Mouse (Mus musculus) neural tube, embryonic 11.5 days (tissue): Measurements from ENCODE around the gene Ralgps2. TPM values are rescaled to one million over a fixed set of nuclear protein-coding genes. Genes with fewer than 3 reads are reported as not detected.

Source experiments
- ATAC-seq: fragments of 200-750 bp; cut with Nextera tagmentation; 2 replicates; pipeline ENCODE4 v1.8.0; 2017; ENCODE audit warnings: moderate number of reproducible peaks, mild to moderate bottlenecking, moderate TSS enrichment, moderate library complexity; ENCODE audit not compliant: insufficient read depth, low FRiP score, low TSS enrichment
- DNase-seq: peaks from one replicate; pipeline ENCODE4 v3.0.0-alpha.2; 2015; ENCODE audit warnings: low spot score
- H3K27ac ChIP-seq: fragments of 300-500 bp; sonication (generic); 2 replicates; pipeline ENCODE4 v1.5.1; 2014; ENCODE audit warnings: low read depth, mild to moderate bottlenecking, low read length
- H3K27me3 ChIP-seq: fragments of 300-500 bp; sonication (generic); 2 replicates; pipeline ENCODE4 v1.6.1; 2014; ENCODE audit warnings: mild to moderate bottlenecking, low read length, mixed read lengths; ENCODE audit not compliant: control insufficient read depth, insufficient read depth
- H3K36me3 ChIP-seq: fragments of 300-500 bp; sonication (generic); 2 replicates; pipeline ENCODE4 v1.6.1; 2014; ENCODE audit warnings: mild to moderate bottlenecking, low read length, moderate library complexity, mixed read lengths; ENCODE audit not compliant: control insufficient read depth, insufficient read depth
- H3K4me1 ChIP-seq: fragments of 300-500 bp; sonication (generic); 2 replicates; pipeline ENCODE4 v1.6.1; 2014; ENCODE audit warnings: low read length, mixed read lengths; ENCODE audit not compliant: control insufficient read depth, insufficient read depth
- H3K4me2 ChIP-seq: fragments of 300-500 bp; sonication (generic); 2 replicates; pipeline ENCODE4 v1.6.1; 2014; ENCODE audit warnings: low read depth, mild to moderate bottlenecking, moderate library complexity
- H3K4me3 ChIP-seq: fragments of 300-500 bp; sonication (generic); 2 replicates; pipeline ENCODE4 v1.5.1; 2014; ENCODE audit warnings: low read depth, low read length
- H3K9ac ChIP-seq: fragments of 300-500 bp; sonication (generic); 2 replicates; pipeline ENCODE4 v1.6.1; 2014; ENCODE audit warnings: mild to moderate bottlenecking, low read length
- H3K9me3 ChIP-seq: fragments of 300-500 bp; sonication (generic); 2 replicates; pipeline ENCODE4 v1.6.1; 2016; ENCODE audit warnings: low read length; ENCODE audit not compliant: control insufficient read depth
- WGBS: fragments of 180-500 bp; shearing (Covaris S2); extraction: QIAGEN DNeasy Blood & Tissue Kit; methylation state at CpG from one replicate; pipeline ENCODE4 v1.1.7; 2014; 5-methylcytosine and 5-hydroxymethylcytosine counted together
- polyA plus RNA-seq: library from polyadenylated mRNA; unstranded; fragments of >200 nt; fragmentation: Nextera tagmentation; extraction: Ambion mirVana; gene quantifications from 2 replicates; pipeline ENCODE4 v1.2.1, GENCODE M21; 2014

Ralgps2 gene
- polyA plus RNA-seq, 1 experiment from 2014 or later = 95.7 TPM

DNA sequence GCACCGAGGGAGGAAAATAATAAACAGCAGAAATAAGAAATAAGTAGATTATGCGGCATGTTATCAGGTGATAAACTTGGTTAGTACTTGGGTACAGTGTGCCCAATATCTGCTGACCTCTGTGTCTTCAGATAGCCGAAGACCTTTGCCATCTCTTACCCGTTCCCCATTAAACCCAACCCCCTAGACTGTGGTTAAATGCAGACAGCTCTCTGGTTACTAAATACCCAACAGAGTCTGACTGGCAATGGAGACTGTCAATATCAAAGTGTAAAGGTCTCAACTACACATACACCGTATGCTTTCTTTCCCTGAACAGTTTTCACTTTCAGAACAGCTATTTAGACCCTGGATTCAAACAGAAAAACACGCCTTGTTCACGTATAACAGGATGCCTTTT lies 39.2 kb upstream of the Ralgps2 start:
- no peak overlapping the region for H3K4me2 ChIP-seq
- WGBS = 91% methylated on average over 7 of the region's 7 CpGs
- ATAC-seq (no peak), DNase-seq (no peak)
- H3K27ac ChIP-seq = no peak overlapping the region
- H3K36me3 ChIP-seq = no peaks in the 10 kb centered on the region
- H3K9me3 ChIP-seq = no peaks in the 10 kb centered on the region
- H3K4me1 ChIP-seq = no peaks in the 10 kb centered on the region
- H3K27me3 ChIP-seq = no peaks in the 10 kb centered on the region
- H3K9ac ChIP-seq = no peak overlapping the region
- no peak overlapping the region for H3K4me3 ChIP-seq

DNA sequence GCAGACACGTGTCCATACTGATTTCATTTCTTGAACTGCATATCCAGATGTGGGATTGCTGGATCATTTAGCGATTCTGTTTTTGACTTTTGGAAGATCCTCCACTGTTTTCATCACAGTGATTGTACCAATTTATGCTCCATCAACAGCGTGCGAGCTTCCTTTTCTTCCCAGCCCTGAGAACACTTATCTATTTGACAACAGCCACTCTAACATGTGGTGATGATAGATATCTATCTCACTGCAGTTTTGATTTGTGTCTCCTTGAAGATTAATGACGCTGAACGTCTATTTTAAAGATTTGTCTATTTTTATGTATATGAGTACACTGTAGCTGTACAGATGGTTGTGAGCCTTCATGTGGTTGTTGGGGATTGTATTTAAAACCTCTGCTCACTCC lies 34.4 kb upstream of the Ralgps2 start:
- Histone ChIP-seq H3K4me3 (no peak overlapping the region), H3K36me3 (no peaks in the 10 kb centered on the region), H3K27me3 (no peaks in the 10 kb centered on the region), H3K27ac (no peak overlapping the region), H3K9ac (no peak overlapping the region), H3K4me2 (no peak overlapping the region), H3K4me1 (no peaks in the 10 kb centered on the region), H3K9me3 (no peaks in the 10 kb centered on the region)
- DNase-seq (no peak), ATAC-seq (no peak)
- WGBS = 86% methylated on average over 6 of the region's 6 CpGs

DNA sequence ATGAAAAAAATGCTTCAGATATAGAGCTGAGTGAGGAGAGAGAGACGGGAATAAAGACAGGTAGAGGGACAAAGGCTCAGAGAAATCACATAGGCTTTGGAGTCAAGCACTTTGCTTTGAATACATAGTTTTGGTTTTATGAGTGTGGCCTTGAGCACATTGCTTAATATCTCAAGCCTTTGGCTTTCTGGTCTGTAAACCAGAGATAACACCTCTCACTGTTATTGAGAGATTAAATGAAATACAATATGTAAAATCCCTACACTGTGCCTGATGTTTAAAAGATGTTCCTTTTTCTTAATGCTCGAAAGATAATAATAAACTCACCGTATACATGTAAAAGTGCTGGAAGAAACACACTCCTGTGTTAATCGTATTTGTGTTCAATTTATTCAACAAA lies 33.0 kb upstream of the Ralgps2 start:
- Histone ChIP-seq H3K27ac (no peak overlapping the region), H3K9me3 (no peaks in the 10 kb centered on the region), H3K4me1 (no peaks in the 10 kb centered on the region), H3K4me2 (no peak overlapping the region), H3K9ac (no peak overlapping the region), H3K4me3 (no peak overlapping the region), H3K36me3 (no peaks in the 10 kb centered on the region), H3K27me3 (no peaks in the 10 kb centered on the region)
- DNase-seq = no peak
- no peak for ATAC-seq
- WGBS = 93% methylated on average over 4 of the region's 4 CpGs

DNA sequence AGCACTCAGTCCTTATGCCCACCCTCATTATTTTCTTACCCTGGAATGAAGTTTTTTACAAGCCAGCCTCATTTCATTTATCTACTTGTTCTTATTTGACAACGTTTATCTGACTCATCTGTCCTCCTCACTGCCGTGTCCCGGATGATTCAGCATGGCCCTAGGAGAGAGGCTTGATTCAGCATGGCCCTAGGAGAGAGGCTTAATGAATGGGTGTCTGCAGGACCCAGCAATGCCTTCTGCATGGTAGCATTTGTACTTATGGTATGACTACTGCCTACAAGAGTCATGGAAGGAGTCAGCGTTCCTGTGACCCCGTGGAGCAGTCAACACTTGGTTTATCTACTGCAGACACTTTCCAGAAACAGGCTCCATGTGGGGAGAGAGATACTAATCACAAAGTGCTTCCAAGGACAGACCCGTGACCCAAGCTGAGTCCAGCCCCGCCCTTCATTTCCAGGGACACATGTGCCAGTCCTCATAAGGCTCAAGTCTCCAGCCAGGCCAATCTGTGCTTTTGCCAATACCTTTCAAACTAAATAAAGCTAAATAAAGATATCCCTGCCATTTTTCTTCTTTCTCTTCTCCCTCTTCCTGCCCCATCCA lies 31.9 kb upstream of the Ralgps2 start:
- no peak overlapping the region for H3K27ac ChIP-seq
- no peaks in the 10 kb centered on the region for H3K9me3 ChIP-seq
- H3K4me3 ChIP-seq = no peak overlapping the region
- DNase-seq (no peak), ATAC-seq (no peak)
- 91% methylated on average over 7 of the region's 7 CpGs for WGBS
- no peaks in the 10 kb centered on the region for H3K4me1 ChIP-seq
- no peaks in the 10 kb centered on the region for H3K27me3 ChIP-seq
- no peak overlapping the region for H3K9ac ChIP-seq
- no peaks in the 10 kb centered on the region for H3K36me3 ChIP-seq
- no peak overlapping the region for H3K4me2 ChIP-seq

DNA sequence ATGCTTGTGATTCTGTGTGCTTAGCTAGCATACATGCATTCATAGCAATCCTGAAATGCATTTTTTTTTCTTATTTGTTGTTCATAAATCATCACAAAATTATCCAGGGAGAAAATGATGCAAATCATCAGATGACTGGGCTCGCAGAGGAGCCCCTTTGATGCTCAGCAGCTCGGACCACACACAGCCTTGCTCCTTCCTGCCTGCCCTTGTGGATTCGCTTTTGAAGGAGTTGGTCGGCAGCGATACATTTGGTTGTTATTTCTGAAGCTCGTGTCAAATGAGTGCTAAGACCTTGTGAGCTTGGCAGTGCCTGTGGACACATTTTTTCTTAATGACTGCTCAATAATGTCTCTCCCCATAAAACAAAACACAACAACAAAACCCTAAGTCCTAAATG lies 31.2 kb upstream of the Ralgps2 start:
- Histone ChIP-seq H3K36me3 (no peaks in the 10 kb centered on the region), H3K9me3 (no peaks in the 10 kb centered on the region), H3K9ac (no peak overlapping the region), H3K27me3 (no peaks in the 10 kb centered on the region), H3K4me2 (no peak overlapping the region), H3K4me3 (no peak overlapping the region), H3K4me1 (no peaks in the 10 kb centered on the region), H3K27ac (no peak overlapping the region)
- 70% methylated on average over 6 of the region's 6 CpGs for WGBS
- ATAC-seq (no peak), DNase-seq (no peak)

DNA sequence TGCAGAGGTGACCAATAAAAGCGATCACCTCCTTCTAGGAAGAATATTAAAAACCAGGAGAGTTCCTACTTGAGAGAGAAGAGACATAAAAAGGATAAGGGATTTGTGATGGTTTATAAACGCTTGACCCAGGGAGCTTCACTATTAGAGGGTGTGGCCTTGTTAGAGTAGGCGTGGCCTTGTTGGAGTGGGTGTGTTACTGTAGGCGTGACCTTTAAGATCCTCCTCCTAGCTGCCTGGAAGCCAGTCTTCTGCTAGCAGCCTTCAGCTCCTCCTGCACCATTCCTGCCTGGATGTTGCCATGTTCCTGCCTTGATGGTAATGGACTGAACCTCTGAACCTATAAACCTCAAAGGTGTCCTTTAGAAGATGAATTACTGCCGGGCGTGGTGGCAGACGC lies 28.7 kb upstream of the Ralgps2 start:
- H3K27ac ChIP-seq = no peak overlapping the region
- H3K4me3 ChIP-seq = no peak overlapping the region
- no peaks in the 10 kb centered on the region for H3K9me3 ChIP-seq
- H3K4me2 ChIP-seq = no peak overlapping the region
- H3K9ac ChIP-seq = no peak overlapping the region
- H3K27me3 ChIP-seq = no peaks in the 10 kb centered on the region
- H3K4me1 ChIP-seq = 0 out of 2 replicates have a peak, but pooled peaks cover 3% of the 10 kb centered on the region
- DNase-seq = no peak
- no peaks in the 10 kb centered on the region for H3K36me3 ChIP-seq
- 68% methylated on average over 7 of the region's 7 CpGs for WGBS
- ATAC-seq = no peak

DNA sequence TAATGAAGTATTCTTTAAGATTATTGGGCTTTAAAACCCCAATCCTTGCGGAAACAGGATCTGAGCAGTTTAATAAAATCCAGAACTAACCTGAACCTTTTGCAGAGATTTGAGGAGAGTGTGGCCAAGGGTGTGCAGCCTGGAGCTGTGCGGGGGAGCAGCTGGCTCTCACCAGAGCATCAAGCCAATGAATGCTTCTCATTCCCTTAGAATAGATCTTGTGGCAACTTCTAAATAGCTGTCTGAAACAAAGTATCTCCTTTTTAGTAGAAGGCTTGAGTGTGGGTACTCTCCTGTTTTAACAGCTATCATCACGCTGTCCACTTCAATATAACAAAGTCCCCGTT lies 25.1 kb upstream of the Ralgps2 start:
- Histone ChIP-seq H3K36me3 (no peaks in the 10 kb centered on the region), H3K27me3 (no peaks in the 10 kb centered on the region), H3K9ac (no peak overlapping the region), H3K4me1 (0 out of 2 replicates have a peak, but pooled peaks cover 3% of the 10 kb centered on the region), H3K9me3 (no peaks in the 10 kb centered on the region), H3K27ac (no peak overlapping the region), H3K4me3 (no peak overlapping the region), H3K4me2 (no peak overlapping the region)
- DNase-seq (no peak), ATAC-seq (no peak)
- WGBS = 78% methylated on average over 4 of the region's 4 CpGs

DNA sequence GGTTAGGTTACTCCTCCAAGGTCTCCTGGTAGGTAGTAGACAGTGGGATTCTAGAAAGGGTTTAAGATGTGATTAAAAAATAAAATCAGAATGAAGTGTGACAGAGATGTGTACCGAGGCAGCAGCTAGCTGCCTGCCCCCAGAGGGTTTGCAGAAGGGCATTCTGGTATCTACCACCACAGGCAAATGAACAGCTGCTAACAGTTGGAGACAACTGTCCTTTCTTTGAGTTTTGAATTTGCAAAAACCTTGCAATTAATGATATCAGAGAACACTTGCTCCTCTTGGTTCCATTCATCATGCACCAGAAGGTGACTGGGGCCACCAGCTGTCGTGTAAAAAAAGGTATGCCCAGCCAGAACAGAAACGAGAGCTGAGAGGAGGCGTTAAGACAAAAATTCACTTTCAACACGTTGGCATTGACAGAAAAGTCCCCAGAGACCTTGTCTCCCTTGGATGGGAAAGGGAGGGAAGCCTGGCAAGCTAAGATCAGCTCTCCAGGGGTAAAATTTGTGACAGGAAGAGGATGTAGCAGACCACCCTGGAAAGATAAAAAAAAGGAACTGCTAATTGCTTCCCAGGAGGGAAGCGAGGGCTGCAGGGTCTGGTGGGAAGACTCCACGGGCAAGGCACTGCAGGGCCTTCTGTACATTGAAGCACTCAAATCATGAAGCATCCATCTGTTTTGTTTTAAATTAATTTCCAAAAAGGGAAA lies 24.6 kb upstream of the Ralgps2 start:
- H3K4me1 ChIP-seq = 0 out of 2 replicates have a peak, but pooled peaks cover 3% of the 10 kb centered on the region
- no peaks in the 10 kb centered on the region for H3K27me3 ChIP-seq
- no peak overlapping the region for H3K4me3 ChIP-seq
- H3K4me2 ChIP-seq = no peak overlapping the region
- H3K27ac ChIP-seq = no peak overlapping the region
- no peak for ATAC-seq
- no peak overlapping the region for H3K9ac ChIP-seq
- no peaks in the 10 kb centered on the region for H3K36me3 ChIP-seq
- WGBS = 40% methylated on average over 7 of the region's 7 CpGs
- no peaks in the 10 kb centered on the region for H3K9me3 ChIP-seq
- DNase-seq = no peak
